Mouse (Mus musculus) CH12.LX (cell line): ENCODE measurements around the gene Flt3l. TPM values are rescaled to one million over a fixed set of nuclear protein-coding genes. Genes with fewer than 3 reads are reported as not detected.
A peak's percentile ranks its signal among the peaks of the same experiment; 100 is the strongest.

Experiments
- DNase-seq: peaks from one replicate; pipeline ENCODE4 v3.0.0-alpha.2; 2013; ENCODE audit errors: extremely low read depth
- H3K27ac ChIP-seq: 2 replicates; pipeline ENCODE4 v1.5.1; 2012; ENCODE audit warnings: low read depth, mild to moderate bottlenecking, control low read depth, moderate library complexity; ENCODE audit not compliant: insufficient read depth
- H3K27me3 ChIP-seq: replicated peaks from 2 replicates; pipeline ENCODE3; 2012; ENCODE audit warnings: inconsistent platforms
- H3K36me3 ChIP-seq, 2 experiments: replicated peaks in 1 of 2; 2 replicates each; pipeline versions ENCODE3 to v1.6.1; 2012; ENCODE audit warnings: inconsistent platforms in 1 of 2, low read length in 1 of 2, mild to moderate bottlenecking in 1 of 2, mixed read lengths in 1 of 2, moderate library complexity in 1 of 2; ENCODE audit not compliant: control insufficient read depth in 1 of 2, insufficient read depth in 1 of 2
- H3K4me1 ChIP-seq, 2 experiments: 2 replicates each; pipeline ENCODE4 v1.6.1; 2012; ENCODE audit warnings: inconsistent platforms in 1 of 2, moderate library complexity in 1 of 2; ENCODE audit not compliant: insufficient read depth in 2 of 2, control insufficient read depth in 1 of 2
- H3K4me2 ChIP-seq: 2 replicates; pipeline ENCODE4 v1.6.1; 2012; ENCODE audit warnings: low read depth, mild to moderate bottlenecking, control low read depth; ENCODE audit not compliant: poor library complexity, insufficient read depth, severe bottlenecking
- H3K4me3 ChIP-seq, 3 experiments: fragments of 150-350 bp in 1 of 3; sonication (generic) in 1 of 3; replicated peaks in 1 of 3; 2 replicates each; pipeline versions ENCODE3 to v1.5.1; 2011 to 2012; ENCODE audit warnings: low read depth in 2 of 3, low read length in 2 of 3, mild to moderate bottlenecking in 2 of 3, moderate library complexity in 2 of 3, control low read depth in 1 of 3, improper control_type of control experiment in 1 of 3, inconsistent platforms in 1 of 3, mixed read lengths in 1 of 3; ENCODE audit not compliant: poor library complexity in 1 of 3
- H3K79me2 ChIP-seq: replicated peaks from 2 replicates; pipeline ENCODE4 v1.6.1; 2012; ENCODE audit warnings: mild to moderate bottlenecking, moderate library complexity; ENCODE audit not compliant: control insufficient read depth, poor library complexity, insufficient read depth, severe bottlenecking; ENCODE audit errors: extremely low read depth
- H3K9ac ChIP-seq: 2 replicates; pipeline ENCODE4 v1.6.1; 2012; ENCODE audit warnings: low read depth, mild to moderate bottlenecking, control low read depth, moderate library complexity; ENCODE audit not compliant: insufficient read depth
- H3K9me3 ChIP-seq: replicated peaks from 2 replicates; pipeline ENCODE3; 2012; ENCODE audit warnings: low read length, inconsistent platforms, mixed read lengths
- CTCF ChIP-seq, 2 experiments: IDR thresholded peaks in 1 of 2; conservative IDR thresholded peaks in 1 of 2; 2 replicates each; pipeline ENCODE4 v1.5.1; 2011 to 2012; ENCODE audit warnings: low read depth in 2 of 2, low read length in 2 of 2, improper control_type of control experiment in 1 of 2, inconsistent platforms in 1 of 2, mild to moderate bottlenecking in 1 of 2, moderate library complexity in 1 of 2
- ELF1 ChIP-seq: IDR thresholded peaks from 2 replicates; pipeline ENCODE4 v1.6.1; 2014; ENCODE audit warnings: low read depth, mild to moderate bottlenecking, inconsistent platforms, low read length, improper control_type of control experiment
- ETS1 ChIP-seq: conservative IDR thresholded peaks from 2 replicates; pipeline ENCODE4 v1.6.1; 2012; ENCODE audit warnings: low read depth, mild to moderate bottlenecking, inconsistent platforms, low read length, improper control_type of control experiment, moderate library complexity
- GABPA ChIP-seq: IDR thresholded peaks from 2 replicates; pipeline ENCODE4 v1.6.1; 2012; ENCODE audit warnings: low read depth, low read length, improper control_type of control experiment, inconsistent platforms; ENCODE audit not compliant: insufficient replicate concordance
- MAZ ChIP-seq: IDR thresholded peaks from 2 replicates; pipeline ENCODE4 v1.6.1; 2012; ENCODE audit warnings: low read depth, mild to moderate bottlenecking, inconsistent platforms, low read length, improper control_type of control experiment, moderate library complexity
- MEF2A ChIP-seq: IDR thresholded peaks from 2 replicates; pipeline ENCODE4 v1.6.1; 2014; ENCODE audit warnings: low read depth, mild to moderate bottlenecking, inconsistent platforms, low read length, improper control_type of control experiment, borderline replicate concordance
- MXI1 ChIP-seq: IDR thresholded peaks from 2 replicates; pipeline ENCODE4 v1.6.1; 2011; ENCODE audit warnings: mild to moderate bottlenecking, low read depth, low read length, improper control_type of control experiment
- POLR2A ChIP-seq: IDR thresholded peaks from 2 replicates; pipeline ENCODE4 v1.6.1; 2011; ENCODE audit warnings: low read depth, mild to moderate bottlenecking, improper control_type of control experiment, low read length
- SIN3A ChIP-seq: IDR thresholded peaks from 2 replicates; pipeline ENCODE4 v1.6.1; 2012; ENCODE audit warnings: low read length, improper control_type of control experiment, inconsistent platforms
- TBP ChIP-seq: conservative IDR thresholded peaks from 2 replicates; pipeline ENCODE4 v1.6.1; 2011; ENCODE audit warnings: low read depth, low read length, improper control_type of control experiment
- TCF12 ChIP-seq: IDR thresholded peaks from 2 replicates; pipeline ENCODE4 v1.6.1; 2014; ENCODE audit warnings: low read depth, mild to moderate bottlenecking, inconsistent platforms, low read length, improper control_type of control experiment
- USF1 ChIP-seq: IDR thresholded peaks from 2 replicates; pipeline ENCODE4 v1.6.1; 2014; ENCODE audit warnings: low read depth, mild to moderate bottlenecking, inconsistent platforms, low read length, improper control_type of control experiment
- USF2 ChIP-seq: conservative IDR thresholded peaks from 2 replicates; pipeline ENCODE4 v1.6.1; 2011; ENCODE audit warnings: low read depth, low read length, improper control_type of control experiment
- ZKSCAN1 ChIP-seq: IDR thresholded peaks from 2 replicates; pipeline ENCODE4 v1.6.1; 2012; ENCODE audit warnings: low read depth, inconsistent platforms, low read length, improper control_type of control experiment, borderline replicate concordance
- dilution Hi-C: fragments of 300-500 bp; cut with MboI; formaldehyde crosslinking; loops from 2 replicates; pipeline ENCODE4 v1.14.3; 2020; ENCODE audit warnings: low sequenced_read_pairs; ENCODE audit not compliant: extremely low pct_unique_long_range_greater_than_20kb, extremely low pct_ligation_motif_present
- in situ Hi-C: fragments of 300-500 bp; cut with MboI; formaldehyde crosslinking; loops from 3 replicates; pipeline ENCODE4 v1.14.3; 2019; ENCODE audit warnings: low sequenced_read_pairs, low pct_ligation_motif_present, low pct_unique_long_range_greater_than_20kb, mixed read lengths
- polyA plus RNA-seq: library from polyadenylated mRNA; unstranded; fragments of >175 nt; gene quantifications from 2 replicates; pipeline ENCODE4 v1.2.1, GENCODE M21; 2012; ENCODE audit warnings: low read depth; ENCODE audit not compliant: insufficient read length
- total RNA-seq, 2 experiments: library from RNA; depleted of rRNA; stranded (reverse); fragments of 300-350 nt in 1 of 2; fragments of >200 nt in 1 of 2; gene quantifications; 2 replicates each; pipeline ENCODE4 v1.2.3; 2012 to 2014

Gene Flt3l
- total and polyA plus RNA-seq, 3 experiments: 4.6 to 14.9 (median 4.9) TPM

DNA sequence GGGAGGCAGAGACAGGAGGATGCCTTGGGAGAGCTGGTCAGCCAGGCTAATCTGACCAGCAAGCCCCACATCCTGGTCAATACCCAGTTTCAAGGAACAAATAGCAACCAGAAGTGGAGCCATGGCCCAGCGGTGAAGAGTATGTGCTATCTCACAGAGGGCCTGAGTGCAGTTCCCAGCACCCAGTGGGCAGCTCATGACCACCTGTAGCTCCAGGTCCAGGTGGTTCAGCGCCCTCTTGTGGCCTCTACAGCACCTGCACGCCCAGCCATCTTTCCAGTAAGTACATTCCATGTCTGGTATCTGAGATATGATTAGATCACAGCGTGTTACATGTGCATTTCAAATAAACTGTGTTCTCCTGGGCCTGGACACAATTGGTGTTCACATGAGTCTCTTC lies 50.1 kb downstream of the Flt3l start:
- in situ Hi-C loops (no loop called here), dilution Hi-C loops (no loop called here)
- no peak overlapping the region for H3K4me2 ChIP-seq
- no peak overlapping the region for H3K4me3 ChIP-seq
- no peak for DNase-seq
- TF ChIP-seq GABPA (no peak), CTCF (conservative IDR thresholded peaks at IDR 0.05 in 1 of 2, IDR thresholded peaks at IDR 0.05 in 1 of 2; ENCODE audit: low read depth in 2 of 2, low read length in 2 of 2) (peak; percentile 7 to 31; a peak in 2 of 4 replicates)
- no peak overlapping the region for H3K9ac ChIP-seq
- peaks cover 6 to 12% of the 10 kb centered on the region in 2 experiments; a peak in 2 of 4 replicates for H3K4me1 ChIP-seq
- peaks cover 4% of the 10 kb centered on the region for H3K9me3 ChIP-seq
- H3K36me3 ChIP-seq: no peaks in the 10 kb centered on the region
- H3K27ac ChIP-seq: no peak overlapping the region
- no peaks in the 10 kb centered on the region for H3K79me2 ChIP-seq
- H3K27me3 ChIP-seq: no peaks in the 10 kb centered on the region

DNA sequence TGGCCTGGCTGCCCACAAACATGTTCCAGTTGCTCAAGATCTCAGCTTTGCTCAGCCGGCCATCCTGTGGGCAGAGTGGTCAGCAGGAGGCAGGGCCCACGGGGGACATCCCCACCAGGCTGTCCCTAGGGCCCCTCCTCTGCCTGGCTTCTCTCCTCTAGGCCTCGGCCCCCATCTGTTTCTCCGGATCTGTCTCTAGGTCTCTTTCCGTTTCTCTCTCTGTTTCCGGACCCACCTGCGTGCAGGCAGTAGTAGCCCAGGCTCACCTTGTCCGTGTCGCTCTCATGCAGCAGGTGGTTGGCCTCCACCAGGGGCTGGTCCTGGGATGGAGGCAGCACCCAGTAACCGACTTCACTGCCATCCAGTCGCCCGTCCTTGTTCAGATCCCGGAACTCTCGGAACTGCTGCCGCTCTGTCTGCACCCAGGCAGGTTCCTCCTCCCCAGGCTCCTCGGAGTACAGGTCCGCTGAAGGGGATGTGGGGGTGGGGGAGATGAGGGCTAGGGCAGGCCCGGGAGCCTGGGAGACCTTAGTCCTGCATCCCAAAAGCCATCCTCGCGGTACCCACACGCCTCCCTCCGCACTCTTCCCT lies 52.8 kb downstream of the Flt3l start:
- H3K9ac ChIP-seq: peak overlapping the region; percentile 6; the same call in 1 of the 2 replicates
- TF ChIP-seq POLR2A (0 out of 2 replicates have a peak, but pooled peaks have one; percentile 44), TBP (no peak)
- in situ Hi-C loops (loop anchor here (5.0 kb wide), 1 partner anchor 44 kb away; the partner anchor contains the start of gene Rpl13a), dilution Hi-C loops (no loop called here)
- no peaks in the 10 kb centered on the region for H3K27me3 ChIP-seq
- DNase-seq: no peak
- H3K79me2 ChIP-seq: no peaks in the 10 kb centered on the region
- no peak overlapping the region for H3K27ac ChIP-seq
- H3K4me3 ChIP-seq: peak overlapping the region in 2 of 3 experiments; percentile 32 to 45
- H3K4me2 ChIP-seq: peak overlapping the region; percentile 62
- peaks cover 4% of the 10 kb centered on the region for H3K9me3 ChIP-seq
- 0 out of 4 replicates have a peak, but pooled peaks cover 2 to 6% of the 10 kb centered on the region in 2 experiments for H3K4me1 ChIP-seq
- H3K36me3 ChIP-seq: peaks cover 0 to 3% of the 10 kb centered on the region in 2 experiments

DNA sequence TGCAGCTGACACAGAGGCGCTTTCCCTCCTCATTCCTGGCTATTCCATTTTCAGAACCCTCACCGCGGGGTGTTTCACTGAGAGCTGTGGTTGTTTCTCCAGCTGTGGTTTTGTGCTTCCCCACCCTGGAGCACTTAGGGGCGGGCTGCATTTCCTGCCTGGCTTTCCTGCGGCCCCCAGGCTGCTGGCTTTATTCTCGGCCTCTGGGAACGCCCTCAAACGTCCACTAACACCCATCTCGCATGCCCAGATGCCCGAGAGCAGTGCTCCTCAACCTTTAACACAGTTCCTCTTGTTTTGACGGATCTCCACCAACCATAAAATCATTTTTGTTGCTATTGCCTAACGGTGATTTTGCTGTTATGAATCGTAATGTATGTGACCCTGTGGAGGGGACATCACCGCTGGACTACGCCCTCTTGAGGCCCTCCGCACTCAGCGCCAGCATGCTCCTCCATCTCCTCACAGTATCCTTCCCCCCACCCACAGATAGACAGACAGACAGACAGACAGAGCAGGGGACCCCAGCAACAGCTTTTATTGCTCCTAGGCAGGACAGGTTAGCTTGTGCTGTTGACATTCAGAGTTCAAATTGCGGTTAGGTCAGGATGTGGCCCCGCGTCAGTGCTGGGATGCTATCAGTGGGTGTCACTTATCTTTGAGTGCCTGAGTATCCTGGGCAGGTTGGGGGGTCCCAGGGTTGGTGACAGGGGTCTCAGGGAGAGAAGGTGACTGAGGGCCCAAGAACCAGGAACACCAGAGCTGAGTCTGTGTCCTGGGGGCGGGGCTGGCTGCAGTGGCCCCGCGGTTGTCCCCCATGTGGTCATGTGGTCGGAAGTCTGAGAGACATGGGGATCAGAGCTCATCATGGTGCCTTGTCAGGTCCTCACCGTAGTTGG lies 53.6 kb downstream of the Flt3l start:
- Histone ChIP-seq H3K36me3 (peaks cover 3 to 10% of the 10 kb centered on the region in 2 experiments), H3K9ac (peak overlapping the region; percentile 21; the same call in 1 of the 2 replicates), H3K4me1 (0 out of 4 replicates have a peak, but pooled peaks cover 2 to 6% of the 10 kb centered on the region in 2 experiments), H3K4me3 (peak overlapping the region in 2 of 3 experiments; percentile 32 to 45), H3K27ac (no peak overlapping the region), H3K9me3 (peaks cover 4% of the 10 kb centered on the region), H3K27me3 (no peaks in the 10 kb centered on the region), H3K4me2 (peak overlapping the region; percentile 62), H3K79me2 (no peaks in the 10 kb centered on the region)
- dilution Hi-C loops (no loop called here), in situ Hi-C loops (loop anchor here (5.0 kb wide), 1 partner anchor 45 kb away; the partner anchor contains the start of gene Rpl13a)
- TF ChIP-seq SIN3A: peak; percentile 65; the same call in 1 of the 2 replicates
- TF ChIP-seq CTCF (conservative IDR thresholded peaks at IDR 0.05 in 1 of 2, IDR thresholded peaks at IDR 0.05 in 1 of 2; ENCODE audit: low read depth in 2 of 2, low read length in 2 of 2): peak in 1 of 2 experiments; percentile 25; a peak in 2 of 4 replicates
- peak; percentile 64; the same call in 1 of the 2 replicates for TF ChIP-seq ELF1
- TF ChIP-seq ETS1: no peak
- no peak for TF ChIP-seq MEF2A
- TF ChIP-seq USF2: peak; percentile 21; the same call in 1 of the 2 replicates
- peak; percentile 30; the same call in 1 of the 2 replicates for TF ChIP-seq MAZ
- TF ChIP-seq USF1: peak; percentile 71
- peak; percentile 10; the same call in 1 of the 2 replicates for TF ChIP-seq TCF12
- TF ChIP-seq MXI1: 0 out of 2 replicates have a peak, but pooled peaks have one; percentile 42
- TF ChIP-seq ZKSCAN1: no peak
- DNase-seq: no peak
